Mouse (Mus musculus) E14TG2a.4 (cell line): ENCODE data around the gene Abhd17a.

ENCODE experiments used
- H3K27me3 ChIP-seq: 2 replicates; pipeline ENCODE4 v1.6.1; 2014; ENCODE audit warnings: low read length, control low read depth; ENCODE audit not compliant: insufficient read depth
- H3K36me3 ChIP-seq: 2 replicates; pipeline ENCODE4 v1.6.1; 2014; ENCODE audit warnings: low read length, control low read depth; ENCODE audit not compliant: insufficient read depth
- H3K4me1 ChIP-seq: replicated peaks from 2 replicates; pipeline ENCODE4 v1.6.1; 2014; ENCODE audit warnings: low read depth, low read length, control low read depth
- H3K4me3 ChIP-seq: replicated peaks from 2 replicates; pipeline ENCODE4 v1.5.1; 2014; ENCODE audit warnings: mild to moderate bottlenecking, low read length
- H3K9me3 ChIP-seq: 2 replicates; pipeline ENCODE4 v1.6.1; 2014; ENCODE audit warnings: low read length, control low read depth
- CTCF ChIP-seq: conservative IDR thresholded peaks from 2 replicates; pipeline ENCODE4 v1.5.1; 2014; ENCODE audit warnings: low read length
- NANOG ChIP-seq: IDR thresholded peaks from 2 replicates; pipeline ENCODE4 v1.6.1; 2014; ENCODE audit warnings: borderline replicate concordance, low read length, mixed read lengths
- POU5F1 ChIP-seq: IDR thresholded peaks from 2 replicates; pipeline ENCODE4 v1.6.1; 2014; ENCODE audit warnings: low read length, borderline replicate concordance

Gene Abhd17a

DNA sequence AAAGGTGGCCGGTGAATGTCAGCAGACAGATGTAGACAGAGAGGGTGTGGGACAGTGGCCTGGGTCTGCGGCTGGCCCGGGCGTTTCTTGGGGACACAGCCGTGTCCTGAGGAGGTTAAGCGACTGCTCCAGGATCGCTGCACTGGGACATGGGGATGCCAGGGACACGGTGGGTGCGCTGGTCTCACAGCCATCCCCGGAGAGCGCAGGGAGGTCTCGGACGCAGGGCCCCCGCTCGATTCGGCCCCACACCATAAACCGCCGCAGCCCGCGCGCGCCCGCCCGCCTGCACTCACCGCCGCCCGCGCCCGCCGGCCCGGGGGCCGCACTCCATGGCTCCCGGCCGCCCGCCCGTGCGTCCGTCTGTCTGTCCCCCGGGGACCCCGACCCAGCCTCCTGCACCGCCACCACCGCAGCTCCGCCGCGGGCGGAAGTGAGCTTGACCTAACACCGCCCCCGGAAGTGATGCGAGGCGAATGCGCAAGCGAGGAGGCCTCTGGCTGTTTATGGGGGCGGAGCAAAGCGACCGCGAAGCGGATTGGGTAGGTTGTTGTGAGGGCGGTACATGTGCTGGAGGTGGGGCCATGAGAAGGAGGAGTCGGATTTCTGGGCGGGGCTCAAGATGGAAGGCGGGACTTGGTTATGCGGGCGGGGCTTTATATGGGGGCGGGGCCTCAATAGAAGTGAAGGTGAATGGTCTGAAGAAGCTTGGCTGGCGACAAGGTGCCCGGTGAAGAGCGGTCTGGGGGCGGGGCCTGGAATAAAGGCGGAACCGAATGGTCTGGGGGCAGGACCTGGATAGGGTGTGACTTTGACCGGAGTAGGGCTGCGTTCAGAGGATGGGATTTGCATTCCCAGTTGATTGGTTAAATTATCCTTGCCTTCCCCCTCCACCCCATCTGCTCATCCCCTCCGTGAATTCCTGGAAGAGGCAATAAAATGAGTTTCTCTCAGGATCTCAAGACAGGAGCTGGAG lies at the start of gene Abhd17a:
Gene Abhd17a, minus strand, starts transcription at position 463 of the 976 bp plus-strand sequence.
- Histone ChIP-seq H3K4me1 (peaks cover 59% of the 10 kb centered on the region), H3K36me3 (peaks cover 12% of the 10 kb centered on the region), H3K27me3 (no peaks in the 10 kb centered on the region), H3K9me3 (no peaks in the 10 kb centered on the region), H3K4me3 (peak within 1 kb of the TSS; percentile 93)
- TF ChIP-seq NANOG (0 out of 2 replicates have a peak, but pooled peaks have one; percentile 4), CTCF (no peak)

DNA sequence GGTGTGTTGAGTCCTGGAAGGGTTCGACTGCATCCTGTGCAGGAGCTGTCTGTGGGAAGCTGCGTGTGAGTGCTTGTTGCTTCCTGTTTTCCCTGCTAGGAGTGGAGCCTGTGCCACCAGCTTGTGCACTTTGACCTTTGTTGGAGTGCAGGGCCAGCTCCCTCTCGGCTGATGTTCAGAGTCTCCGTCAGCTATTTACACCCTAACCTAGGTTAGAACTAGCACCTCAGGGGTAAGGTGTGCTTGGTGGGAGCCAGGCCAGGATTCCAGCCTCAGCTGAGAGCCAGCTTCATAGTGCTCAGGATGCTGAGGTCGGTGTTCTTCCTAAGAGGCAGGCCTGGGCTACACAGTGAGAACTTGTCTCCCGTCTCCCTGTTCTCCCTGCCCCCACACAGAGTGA lies 45.2 kb upstream of the Abhd17a start:
- H3K36me3 ChIP-seq, result peaks cover 98% of the 10 kb centered on the region
- H3K27me3 ChIP-seq, result no peaks in the 10 kb centered on the region
- TF ChIP-seq POU5F1 (no peak), CTCF (no peak), NANOG (no peak)
- no peak overlapping the region for H3K4me3 ChIP-seq
- no peaks in the 10 kb centered on the region for H3K9me3 ChIP-seq
- H3K4me1 ChIP-seq, result peaks cover 88% of the 10 kb centered on the region

DNA sequence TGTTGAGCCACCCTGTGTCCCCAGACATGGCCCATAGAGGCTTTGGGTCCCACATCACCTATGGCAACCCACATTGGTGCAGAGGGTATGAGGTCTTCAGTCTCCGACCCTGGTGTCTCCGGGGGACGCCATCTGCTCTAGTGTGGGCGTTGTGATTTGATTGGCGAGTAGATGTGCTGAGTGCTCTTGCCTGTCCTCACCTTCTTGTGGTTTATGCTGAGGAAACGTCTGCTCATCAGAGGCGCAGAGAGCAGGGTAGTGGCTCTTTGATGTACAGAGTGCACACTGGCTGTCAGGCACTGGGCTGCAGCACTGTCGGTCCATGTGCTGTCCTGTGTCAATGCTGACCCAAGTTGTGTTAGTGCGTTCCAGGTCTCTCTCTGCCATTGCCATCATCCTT lies 38.8 kb upstream of the Abhd17a start:
- H3K4me3 ChIP-seq, result no peak overlapping the region
- H3K27me3 ChIP-seq, result no peaks in the 10 kb centered on the region
- TF ChIP-seq CTCF (no peak), POU5F1 (no peak), NANOG (no peak)

DNA sequence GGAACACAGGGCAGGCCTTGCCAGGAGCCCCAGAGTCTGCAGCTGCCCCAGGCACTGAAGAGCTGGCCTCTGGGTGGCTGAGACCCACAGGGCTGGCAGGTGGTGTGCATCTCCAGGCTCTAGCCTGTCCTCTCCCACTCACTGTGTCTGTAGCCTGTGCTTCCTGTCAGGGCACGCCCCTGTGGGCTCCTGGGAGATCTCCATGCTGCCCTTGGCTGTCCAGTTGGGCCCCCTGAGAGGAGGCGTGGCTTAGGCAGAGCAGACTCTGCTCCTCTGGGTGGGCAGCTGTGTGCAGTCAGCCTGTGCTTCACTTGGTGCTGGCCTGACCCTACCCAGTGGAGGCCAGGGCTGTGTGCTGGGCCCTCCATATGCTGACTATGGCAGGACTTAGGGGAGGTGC lies 37.5 kb upstream of the Abhd17a start:
- H3K9me3 ChIP-seq, result no peaks in the 10 kb centered on the region
- peaks cover 93% of the 10 kb centered on the region for H3K4me1 ChIP-seq
- TF ChIP-seq POU5F1, result no peak
- H3K4me3 ChIP-seq, result no peak overlapping the region
- H3K27me3 ChIP-seq, result no peaks in the 10 kb centered on the region
- H3K36me3 ChIP-seq, result peaks cover 87% of the 10 kb centered on the region

More for the DNA sequence above, 38.8 kb upstream of the Abhd17a start:
- H3K36me3 ChIP-seq, result peaks cover 97% of the 10 kb centered on the region
- H3K9me3 ChIP-seq, result no peaks in the 10 kb centered on the region
- peaks cover 88% of the 10 kb centered on the region for H3K4me1 ChIP-seq

DNA sequence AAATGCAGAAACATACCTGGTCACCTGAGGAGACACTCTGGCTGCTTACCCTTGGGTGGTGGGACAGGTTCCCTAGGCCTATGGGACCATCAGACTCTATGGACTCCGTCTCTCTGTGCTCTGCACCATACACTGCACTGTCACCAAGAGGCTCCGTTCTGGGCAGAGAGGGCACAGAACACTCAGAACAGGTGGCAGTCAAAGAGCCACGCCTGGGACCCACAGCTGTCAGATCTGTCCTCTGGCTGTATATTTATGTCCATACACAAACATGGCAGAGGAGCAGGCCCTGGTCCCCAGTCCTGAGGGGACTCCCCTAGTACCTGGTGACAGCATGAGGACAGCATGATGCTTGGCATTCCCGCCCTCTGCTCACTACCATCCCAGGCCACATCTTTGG lies 35.6 kb upstream of the Abhd17a start:
- TF ChIP-seq POU5F1 (no peak), CTCF (no peak), NANOG (no peak)
- Histone ChIP-seq H3K9me3 (no peaks in the 10 kb centered on the region), H3K27me3 (no peaks in the 10 kb centered on the region), H3K4me3 (no peak overlapping the region), H3K36me3 (peaks cover 68% of the 10 kb centered on the region), H3K4me1 (peaks cover 85% of the 10 kb centered on the region)

DNA sequence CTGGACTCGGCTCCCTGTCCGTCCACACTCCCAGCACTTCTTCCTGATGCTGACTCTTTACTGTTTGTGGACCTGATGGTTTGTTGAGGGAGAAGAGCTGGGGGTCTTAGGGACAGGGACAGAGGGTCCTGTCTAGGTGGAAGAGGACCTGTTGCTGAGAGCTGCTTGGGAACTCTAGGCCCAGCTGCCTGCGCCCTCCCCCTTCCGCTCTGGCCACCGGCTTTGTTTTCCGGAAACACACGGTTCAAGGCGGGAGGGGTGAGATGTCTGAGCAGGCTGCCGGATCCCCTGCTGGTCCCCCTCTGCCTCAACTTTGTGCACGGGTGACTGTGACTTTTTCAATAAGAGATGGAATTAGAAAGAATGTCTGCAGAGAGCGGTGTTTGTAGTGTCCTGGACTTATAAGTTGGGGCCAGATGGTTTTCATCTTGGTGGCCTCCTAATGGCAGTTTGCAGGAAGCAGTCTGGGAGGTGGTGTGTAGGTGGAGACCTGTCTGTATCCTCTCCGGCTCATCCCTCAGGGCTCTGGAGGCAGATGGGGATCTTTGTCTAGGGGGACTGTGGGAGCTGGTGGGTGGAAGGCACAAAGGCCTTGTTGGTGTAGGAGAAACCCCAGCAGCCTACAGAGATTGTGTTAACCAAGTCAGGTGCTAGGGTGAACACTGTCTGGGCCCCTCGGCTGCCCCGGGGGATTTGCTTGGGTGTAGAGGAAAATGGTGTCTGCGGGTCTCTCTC lies 33.5 kb upstream of the Abhd17a start:
- H3K4me1 ChIP-seq, result peaks cover 80% of the 10 kb centered on the region
- H3K36me3 ChIP-seq, result peaks cover 46% of the 10 kb centered on the region
- H3K27me3 ChIP-seq, result no peaks in the 10 kb centered on the region
- no peak for TF ChIP-seq POU5F1
- no peak for TF ChIP-seq NANOG
- no peak for TF ChIP-seq CTCF
- no peaks in the 10 kb centered on the region for H3K9me3 ChIP-seq
- peak overlapping the region; percentile 95 for H3K4me3 ChIP-seq

DNA sequence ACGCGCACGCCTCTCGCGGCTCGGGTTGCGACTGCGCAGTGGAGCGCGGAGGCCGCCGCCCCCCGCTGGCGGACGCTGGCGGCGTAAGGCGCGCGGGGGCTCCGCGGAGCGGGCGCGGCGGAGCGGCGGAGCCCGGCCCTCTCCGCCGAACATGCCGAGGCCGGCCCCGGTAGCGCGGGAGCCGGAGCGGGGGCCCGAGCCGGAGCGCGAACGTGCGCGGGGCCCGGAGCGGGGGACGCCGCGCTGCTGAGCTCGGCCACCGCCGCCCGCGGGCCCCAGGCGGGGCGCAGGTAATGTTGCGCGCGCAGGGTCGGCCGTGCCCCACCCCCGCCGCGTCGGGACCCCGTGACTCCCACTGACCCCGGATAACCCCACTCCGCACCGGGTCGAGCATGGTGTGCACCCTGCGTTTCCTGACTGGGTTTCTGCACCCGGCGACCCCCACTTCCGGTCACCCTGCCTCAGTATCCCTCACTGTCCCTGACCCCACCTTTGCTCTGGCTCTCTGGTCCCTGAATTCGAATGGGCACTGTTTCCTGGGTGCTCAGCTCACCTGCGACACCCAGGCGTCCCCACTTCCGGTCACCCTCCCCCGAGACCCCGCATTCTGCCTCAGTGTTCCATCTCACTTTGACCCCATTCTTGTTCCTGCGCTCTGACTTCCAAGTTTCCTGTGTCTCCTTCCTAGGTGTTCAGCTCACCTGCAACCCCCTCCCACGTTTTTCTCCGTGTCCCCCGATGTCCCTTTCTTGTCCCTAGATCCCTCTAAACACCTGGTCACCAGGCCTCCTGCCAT lies 32.7 kb upstream of the Abhd17a start, which contains the start of gene Csnk1g2:
Gene Csnk1g2, plus strand, starts transcription at position 178 of the 796 bp plus-strand sequence.
- no peak for TF ChIP-seq NANOG
- no peak for TF ChIP-seq CTCF
- no peak for TF ChIP-seq POU5F1
- H3K36me3 ChIP-seq, result peaks cover 39% of the 10 kb centered on the region
- peak within 1 kb of the TSS; percentile 95 for H3K4me3 ChIP-seq
- no peaks in the 10 kb centered on the region for H3K9me3 ChIP-seq
- peaks cover 78% of the 10 kb centered on the region for H3K4me1 ChIP-seq
- H3K27me3 ChIP-seq, result no peaks in the 10 kb centered on the region
